Mouse (Mus musculus) MEL (cell line): ENCODE data around the gene Mtg2. TPM values are rescaled to one million over a fixed set of nuclear protein-coding genes. Genes with fewer than 3 reads are reported as not detected.

Source experiments
- DNase-seq: peaks from one replicate; pipeline ENCODE4 v3.0.0; 2011; ENCODE audit warnings: low read depth, low spot score
- H3K27ac ChIP-seq: 2 replicates; pipeline ENCODE4 v1.5.1; 2012; ENCODE audit warnings: low read depth, mild to moderate bottlenecking, control low read depth, low read length, moderate library complexity; ENCODE audit not compliant: control insufficient read depth
- H3K27me3 ChIP-seq, 2 experiments: fragments of 150-350 bp in 1 of 2; sonication (generic) in 1 of 2; 2 replicates each; pipeline ENCODE4 v1.6.1; 2012; ENCODE audit warnings: low read length in 2 of 2, mild to moderate bottlenecking in 2 of 2, improper control_type of control experiment in 1 of 2, moderate library complexity in 1 of 2; ENCODE audit not compliant: insufficient read depth in 2 of 2, control insufficient read depth in 1 of 2
- H3K36me3 ChIP-seq, 2 experiments: 2 replicates each; pipeline ENCODE4 v1.6.1; 2012 to 2014; ENCODE audit warnings: low read length in 2 of 2, improper control_type of control experiment in 1 of 2, inconsistent platforms in 1 of 2, mild to moderate bottlenecking in 1 of 2; ENCODE audit not compliant: insufficient read depth in 2 of 2, control insufficient read depth in 1 of 2
- H3K4me1 ChIP-seq, 2 experiments: fragments of 150-350 bp in 1 of 2; sonication (generic) in 1 of 2; 2 replicates each; pipeline ENCODE4 v1.6.1; 2012; ENCODE audit warnings: low read length in 2 of 2, improper control_type of control experiment in 1 of 2, mild to moderate bottlenecking in 1 of 2; ENCODE audit not compliant: insufficient read depth in 2 of 2, control insufficient read depth in 1 of 2
- H3K4me3 ChIP-seq, 2 experiments: fragments of 150-350 bp in 1 of 2; sonication (generic) in 1 of 2; 2 replicates each; pipeline ENCODE4 v1.5.1; 2012; ENCODE audit warnings: low read depth in 2 of 2, low read length in 2 of 2, mild to moderate bottlenecking in 2 of 2, moderate library complexity in 2 of 2, control low read depth in 1 of 2, improper control_type of control experiment in 1 of 2; ENCODE audit not compliant: control insufficient read depth in 1 of 2, insufficient read depth in 1 of 2
- H3K79me2 ChIP-seq: 2 replicates; pipeline ENCODE4 v1.6.1; 2012; ENCODE audit warnings: mild to moderate bottlenecking, low read length, moderate library complexity; ENCODE audit not compliant: control insufficient read depth, poor library complexity, insufficient read depth
- H3K9ac ChIP-seq: 2 replicates; pipeline ENCODE4 v1.6.1; 2012; ENCODE audit warnings: low read depth, mild to moderate bottlenecking, control low read depth, low read length, moderate library complexity; ENCODE audit not compliant: control insufficient read depth, poor library complexity, severe bottlenecking
- H3K9me3 ChIP-seq: fragments of 150-350 bp; sonication (generic); replicated peaks from 2 replicates; pipeline ENCODE4 v1.6.1; 2012; ENCODE audit warnings: mild to moderate bottlenecking, low read length, improper control_type of control experiment, moderate library complexity; ENCODE audit not compliant: insufficient read depth
- BHLHE40 ChIP-seq: IDR thresholded peaks from 2 replicates; pipeline ENCODE4 v1.6.1; 2012; ENCODE audit warnings: low read depth, mild to moderate bottlenecking, inconsistent platforms, low read length, improper control_type of control experiment, borderline replicate concordance
- CHD2 ChIP-seq: IDR thresholded peaks from 2 replicates; pipeline ENCODE4 v1.6.1; 2011; ENCODE audit warnings: low read length, improper control_type of control experiment
- E2F4 ChIP-seq: IDR thresholded peaks from 2 replicates; pipeline ENCODE4 v1.6.1; 2011; ENCODE audit warnings: low read depth, low read length, improper control_type of control experiment, borderline replicate concordance
- ELF1 ChIP-seq: IDR thresholded peaks from 2 replicates; pipeline ENCODE4 v1.6.1; 2014; ENCODE audit warnings: low read depth, mild to moderate bottlenecking, inconsistent platforms, low read length, improper control_type of control experiment, moderate library complexity
- EP300 ChIP-seq, 2 experiments: IDR thresholded peaks; 2 replicates each; pipeline ENCODE4 v1.6.1; 2011; ENCODE audit warnings: improper control_type of control experiment in 2 of 2, low read length in 2 of 2, low read depth in 1 of 2, mild to moderate bottlenecking in 1 of 2
- GATA1 ChIP-seq: IDR thresholded peaks from 2 replicates; pipeline ENCODE4 v1.6.1; 2011; ENCODE audit warnings: low read depth, low read length, improper control_type of control experiment
- KAT2A ChIP-seq: conservative IDR thresholded peaks from 2 replicates; pipeline ENCODE4 v1.6.1; 2012; ENCODE audit warnings: low read depth, low read length, improper control_type of control experiment, inconsistent platforms
- MEF2A ChIP-seq: IDR thresholded peaks from 2 replicates; pipeline ENCODE4 v1.6.1; 2014; ENCODE audit warnings: low read depth, mild to moderate bottlenecking, inconsistent platforms, low read length, improper control_type of control experiment; ENCODE audit not compliant: poor library complexity, insufficient replicate concordance, severe bottlenecking; ENCODE audit errors: extremely low read depth
- MYC ChIP-seq: IDR thresholded peaks from 2 replicates; pipeline ENCODE4 v1.6.1; 2011; ENCODE audit warnings: low read depth, mild to moderate bottlenecking, low read length, improper control_type of control experiment, moderate library complexity
- NRF1 ChIP-seq: IDR thresholded peaks from 2 replicates; pipeline ENCODE4 v1.6.1; 2014; ENCODE audit warnings: low read depth, mild to moderate bottlenecking, inconsistent platforms, low read length, improper control_type of control experiment, moderate library complexity; ENCODE audit not compliant: poor library complexity, insufficient read depth, severe bottlenecking
- POLR2A ChIP-seq, 2 experiments: IDR thresholded peaks; 2 replicates each; pipeline ENCODE4 v1.6.1; 2011 to 2012; ENCODE audit warnings: low read length in 2 of 2, mild to moderate bottlenecking in 2 of 2, control low read depth in 1 of 2, improper control_type of control experiment in 1 of 2, low read depth in 1 of 2, moderate library complexity in 1 of 2; ENCODE audit not compliant: control insufficient read depth in 1 of 2, insufficient read depth in 1 of 2, poor library complexity in 1 of 2
- RAD21 ChIP-seq: IDR thresholded peaks from 2 replicates; pipeline ENCODE4 v1.6.1; 2011; ENCODE audit warnings: mild to moderate bottlenecking, low read depth, low read length, improper control_type of control experiment
- RCOR1 ChIP-seq: IDR thresholded peaks from 2 replicates; pipeline ENCODE4 v1.6.1; 2012; ENCODE audit warnings: low read depth, mild to moderate bottlenecking, inconsistent platforms, low read length, improper control_type of control experiment
- SIN3A ChIP-seq: IDR thresholded peaks from 2 replicates; pipeline ENCODE4 v1.6.1; 2012; ENCODE audit warnings: low read length, improper control_type of control experiment, inconsistent platforms
- SMC3 ChIP-seq: IDR thresholded peaks from 2 replicates; pipeline ENCODE4 v1.6.1; 2011; ENCODE audit warnings: low read depth, low read length, improper control_type of control experiment
- TAL1 ChIP-seq: IDR thresholded peaks from 2 replicates; pipeline ENCODE4 v1.6.1; 2012; ENCODE audit warnings: mild to moderate bottlenecking, inconsistent platforms, low read length, moderate library complexity, mixed read lengths
- TBP ChIP-seq: IDR thresholded peaks from 2 replicates; pipeline ENCODE4 v1.8.0; 2011; ENCODE audit warnings: low read depth, low read length, improper control_type of control experiment
- UBTF ChIP-seq: IDR thresholded peaks from 2 replicates; pipeline ENCODE4 v1.6.1; 2012; ENCODE audit warnings: low read depth, mild to moderate bottlenecking, inconsistent platforms, low read length, improper control_type of control experiment, moderate library complexity, borderline replicate concordance; ENCODE audit not compliant: insufficient read depth
- USF1 ChIP-seq: IDR thresholded peaks from 2 replicates; pipeline ENCODE4 v1.6.1; 2014; ENCODE audit warnings: low read depth, mild to moderate bottlenecking, inconsistent platforms, low read length, improper control_type of control experiment, moderate library complexity
- ZC3H11A ChIP-seq: IDR thresholded peaks from 2 replicates; pipeline ENCODE4 v1.6.1; 2012; ENCODE audit warnings: low read depth, mild to moderate bottlenecking, inconsistent platforms, low read length, improper control_type of control experiment
- ZKSCAN1 ChIP-seq: IDR thresholded peaks from 2 replicates; pipeline ENCODE4 v1.6.1; 2012; ENCODE audit warnings: low read depth, mild to moderate bottlenecking, inconsistent platforms, low read length, improper control_type of control experiment, moderate library complexity
- ZMIZ1 ChIP-seq: IDR thresholded peaks from 2 replicates; pipeline ENCODE4 v1.6.1; 2012; ENCODE audit warnings: low read depth, mild to moderate bottlenecking, inconsistent platforms, low read length, improper control_type of control experiment, moderate library complexity
- ZNF384 ChIP-seq: IDR thresholded peaks from 2 replicates; pipeline ENCODE4 v1.6.1; 2012; ENCODE audit warnings: low read depth, mild to moderate bottlenecking, inconsistent platforms, low read length, improper control_type of control experiment
- polyA plus RNA-seq, 2 experiments: library from polyadenylated mRNA; stranded (reverse) in 1 of 2; unstranded in 1 of 2; fragments of >175 nt in 1 of 2; fragments of >200 nt in 1 of 2; gene quantifications; 2 replicates each; pipeline versions ENCODE4 v1.2.1 to v1.2.4; 2012; ENCODE audit warnings: low replicate concordance in 2 of 2, low read depth in 1 of 2; ENCODE audit not compliant: insufficient read length in 2 of 2, insufficient read depth in 1 of 2, missing spikeins in 1 of 2
- total RNA-seq: library from RNA; depleted of rRNA; stranded (reverse); fragments of 300-350 nt; gene quantifications from 2 replicates; pipeline ENCODE4 v1.2.3, GENCODE M21; 2012

Gene Mtg2
- total and polyA plus RNA-seq, 3 experiments = 30.9 to 35.2 TPM; not detected in 1

DNA sequence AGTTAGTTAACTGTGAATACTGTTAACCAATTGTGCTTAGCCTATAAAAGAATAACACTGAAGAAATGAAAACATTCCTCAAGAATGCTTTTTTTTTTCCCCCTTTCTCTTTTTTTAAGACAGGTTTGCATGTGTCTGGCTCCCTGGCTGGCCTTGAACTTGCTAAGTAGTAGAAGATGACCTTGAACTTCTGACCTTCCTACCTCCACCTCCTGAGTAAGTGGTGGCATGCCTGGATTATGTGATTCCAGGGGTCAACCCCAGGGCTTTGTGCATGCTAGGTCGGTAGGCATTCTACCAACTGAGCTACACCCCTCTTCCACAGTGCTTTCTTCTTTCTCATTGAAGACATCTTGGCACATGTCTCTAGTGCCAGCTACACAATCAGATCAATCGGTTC is 1.3 kb downstream of the Mtg2 start:
- no peak overlapping the region for H3K27ac ChIP-seq
- no peak overlapping the region for H3K4me3 ChIP-seq
- TF ChIP-seq GATA1 (no peak), BHLHE40 (no peak), TBP (no peak), NRF1 (no peak), RAD21 (no peak), TAL1 (no peak), MYC (no peak), ELF1 (no peak), ZNF384 (no peak), USF1 (no peak), RCOR1 (no peak), ZKSCAN1 (no peak), SMC3 (no peak), ZC3H11A (no peak), POLR2A (IDR thresholded peaks at IDR 0.05; ENCODE audit: control insufficient read depth in 1 of 2, insufficient read depth in 1 of 2, low read depth in 1 of 2, low read length in 2 of 2, poor library complexity in 1 of 2) (no peak), CHD2 (no peak)
- H3K9ac ChIP-seq = no peak overlapping the region
- no peak for DNase-seq
- peaks cover 10% of the 10 kb centered on the region for H3K79me2 ChIP-seq
- peaks cover 0 to 8% of the 10 kb centered on the region in 2 experiments; a peak in 3 of 4 replicates for H3K4me1 ChIP-seq
- peaks cover 0 to 5% of the 10 kb centered on the region in 2 experiments; a peak in 3 of 4 replicates for H3K36me3 ChIP-seq
- H3K9me3 ChIP-seq = no peaks in the 10 kb centered on the region
- no peaks in the 10 kb centered on the region for H3K27me3 ChIP-seq

DNA sequence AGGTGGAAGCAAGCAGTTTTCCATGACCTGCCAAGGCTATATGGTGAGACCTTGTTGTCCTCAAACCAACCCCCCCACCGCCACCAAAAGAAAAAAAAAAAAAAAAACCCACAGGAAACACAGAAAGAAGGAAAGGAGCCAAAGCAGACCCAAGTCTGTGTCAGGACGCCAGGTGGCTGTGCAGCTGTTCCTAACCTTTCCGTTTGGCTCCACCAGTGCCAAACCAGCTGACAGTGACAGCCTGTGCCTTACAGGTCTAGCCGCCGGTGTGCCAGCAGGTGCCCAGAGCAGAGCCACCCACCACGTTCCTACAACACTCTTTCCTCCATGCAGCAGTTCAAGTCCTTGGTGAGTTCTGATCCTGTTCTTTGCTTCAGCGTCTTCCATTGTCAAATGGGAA is 2.5 kb downstream of the Mtg2 start:
- H3K27ac ChIP-seq = no peak overlapping the region
- H3K79me2 ChIP-seq = peaks cover 10% of the 10 kb centered on the region
- DNase-seq = no peak
- H3K9me3 ChIP-seq = no peaks in the 10 kb centered on the region
- H3K27me3 ChIP-seq = no peaks in the 10 kb centered on the region
- TF ChIP-seq SIN3A = no peak
- TF ChIP-seq KAT2A = no peak
- TF ChIP-seq E2F4 = no peak
- no peak for TF ChIP-seq ZMIZ1
- TF ChIP-seq EP300 (IDR thresholded peaks at IDR 0.05; ENCODE audit: low read depth in 1 of 2, low read length in 2 of 2) = no peak
- no peak for TF ChIP-seq SMC3
- TF ChIP-seq USF1 = no peak
- no peak for TF ChIP-seq RCOR1
- TF ChIP-seq RAD21 = no peak
- TF ChIP-seq UBTF = no peak
- TF ChIP-seq POLR2A (IDR thresholded peaks at IDR 0.05; ENCODE audit: control insufficient read depth in 1 of 2, insufficient read depth in 1 of 2, low read depth in 1 of 2, low read length in 2 of 2, poor library complexity in 1 of 2) = no peak
- TF ChIP-seq MEF2A = no peak
- H3K36me3 ChIP-seq = peaks cover 0 to 5% of the 10 kb centered on the region in 2 experiments; a peak in 3 of 4 replicates
- no peak overlapping the region for H3K4me3 ChIP-seq
- no peak overlapping the region for H3K9ac ChIP-seq
- H3K4me1 ChIP-seq = peaks cover 0 to 8% of the 10 kb centered on the region in 2 experiments; a peak in 3 of 4 replicates
